Mouse (Mus musculus): ENCODE data around the gene RPS10-NUDT3.
A peak's percentile ranks its signal among the peaks of the same experiment; 100 is the strongest.

Gene RPS10-NUDT3

GRCm38 (mm10) chr17:27634871-27635574 lies at the start of gene RPS10-NUDT3:
Gene RPS10-NUDT3 (minus strand): TSS chr17:27635222.
- DNase-seq (ENCODE audit: low spot score in 2 of 2) = peak; percentile 82 to 86

GRCm38 (mm10) chr17:27678924-27679813 lies 44.1 kb upstream of the RPS10-NUDT3 start:
- DNase-seq (ENCODE audit: low spot score in 2 of 2) = no peak

- DNase-seq (ENCODE audit: low spot score in 2 of 2) = no peak
Observed at GRCm38 (mm10) chr17:27677756-27678155, 42.7 kb upstream of the RPS10-NUDT3 start.

GRCm38 (mm10) chr17:27676270-27676669 lies 41.2 kb upstream of the RPS10-NUDT3 start:
- DNase-seq (ENCODE audit: low spot score in 2 of 2) = no peak

GRCm38 (mm10) chr17:27675453-27675852 lies 40.4 kb upstream of the RPS10-NUDT3 start:
- no peak for DNase-seq (ENCODE audit: low spot score in 2 of 2)

GRCm38 (mm10) chr17:27673945-27674344 lies 38.9 kb upstream of the RPS10-NUDT3 start:
- DNase-seq (ENCODE audit: low spot score in 2 of 2) = no peak

GRCm38 (mm10) chr17:27671720-27672119 lies 36.7 kb upstream of the RPS10-NUDT3 start:
- no peak for DNase-seq (ENCODE audit: low spot score in 2 of 2)

GRCm38 (mm10) chr17:27658767-27659166 lies 23.7 kb upstream of the RPS10-NUDT3 start:
- no peak for DNase-seq (ENCODE audit: low spot score in 2 of 2)

DNA sequence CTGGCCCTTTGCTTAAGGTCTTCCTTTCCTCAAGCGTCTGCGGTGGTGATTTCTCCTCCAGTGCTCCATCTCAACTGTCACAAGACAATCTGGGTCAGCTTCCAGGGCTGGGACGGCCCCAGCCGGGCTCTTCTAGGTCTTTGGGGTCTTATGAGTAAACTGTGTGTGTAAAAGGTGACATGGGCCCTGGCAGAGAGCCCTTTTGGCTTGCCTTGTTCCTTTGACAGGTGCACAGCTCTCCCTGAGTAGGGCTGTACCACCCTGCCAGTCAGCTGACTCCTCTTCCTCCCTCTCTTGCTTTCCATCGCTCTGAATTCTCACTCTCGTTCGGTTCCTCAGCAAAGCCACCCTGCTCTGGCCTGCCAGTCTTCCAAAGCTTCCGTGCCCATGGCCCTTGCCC lies 22.1 kb upstream of the RPS10-NUDT3 start:
- no peak for DNase-seq (ENCODE audit: low spot score in 2 of 2)

DNA sequence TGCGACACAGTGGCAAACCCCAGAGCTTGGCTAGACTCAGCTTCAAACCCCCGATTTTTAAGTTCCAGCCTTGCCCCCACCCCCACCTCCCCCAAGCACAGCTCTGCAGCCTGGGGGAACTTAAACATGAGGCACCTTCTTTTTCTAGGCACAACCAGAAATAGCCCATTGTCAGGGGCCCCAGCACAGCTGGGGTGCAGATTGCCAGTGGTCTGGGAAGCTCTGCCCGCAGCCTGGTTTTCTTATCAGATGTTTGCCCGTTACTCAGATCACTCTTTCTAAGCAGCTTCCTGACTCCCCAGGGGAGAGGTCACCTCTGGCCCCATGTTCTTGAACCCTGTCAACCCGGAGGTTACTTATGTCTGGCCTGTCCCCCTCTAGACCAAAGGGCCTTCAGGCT lies 21.4 kb upstream of the RPS10-NUDT3 start:
- DNase-seq (ENCODE audit: low spot score in 2 of 2) = no peak

DNA sequence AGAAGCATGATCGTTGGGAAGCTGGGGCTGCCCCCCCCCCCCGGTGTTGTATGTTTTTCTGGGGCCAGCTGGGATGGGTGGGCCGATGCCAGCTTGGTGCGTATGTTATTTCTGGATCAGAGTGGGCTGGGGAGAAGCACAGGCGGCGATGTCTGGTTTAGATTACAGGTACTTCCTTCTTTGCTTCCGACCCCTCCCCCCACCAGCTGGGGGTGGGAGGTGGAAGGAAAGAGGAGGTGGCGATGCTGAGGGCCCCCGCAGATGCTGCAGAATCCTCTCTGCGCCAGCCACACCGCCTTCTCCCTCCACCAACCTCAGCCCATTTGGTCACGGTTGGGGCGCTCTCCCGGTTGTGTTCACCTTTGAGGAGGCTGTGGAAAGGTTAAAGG lies 21.0 kb upstream of the RPS10-NUDT3 start:
- DNase-seq (ENCODE audit: low spot score in 2 of 2) = peak; percentile 81 to 82

- DNase-seq (ENCODE audit: low spot score in 2 of 2) = peak; percentile 71 to 82
Observed at GRCm38 (mm10) chr17:27655089-27656010, 20.3 kb upstream of the RPS10-NUDT3 start, which contains the start of gene Pacsin1. Gene Pacsin1 (plus strand): TSS chr17:27655509.

GRCm38 (mm10) chr17:27653253-27653959 lies 18.4 kb upstream of the RPS10-NUDT3 start:
- DNase-seq (ENCODE audit: low spot score in 2 of 2) = no peak

DNA sequence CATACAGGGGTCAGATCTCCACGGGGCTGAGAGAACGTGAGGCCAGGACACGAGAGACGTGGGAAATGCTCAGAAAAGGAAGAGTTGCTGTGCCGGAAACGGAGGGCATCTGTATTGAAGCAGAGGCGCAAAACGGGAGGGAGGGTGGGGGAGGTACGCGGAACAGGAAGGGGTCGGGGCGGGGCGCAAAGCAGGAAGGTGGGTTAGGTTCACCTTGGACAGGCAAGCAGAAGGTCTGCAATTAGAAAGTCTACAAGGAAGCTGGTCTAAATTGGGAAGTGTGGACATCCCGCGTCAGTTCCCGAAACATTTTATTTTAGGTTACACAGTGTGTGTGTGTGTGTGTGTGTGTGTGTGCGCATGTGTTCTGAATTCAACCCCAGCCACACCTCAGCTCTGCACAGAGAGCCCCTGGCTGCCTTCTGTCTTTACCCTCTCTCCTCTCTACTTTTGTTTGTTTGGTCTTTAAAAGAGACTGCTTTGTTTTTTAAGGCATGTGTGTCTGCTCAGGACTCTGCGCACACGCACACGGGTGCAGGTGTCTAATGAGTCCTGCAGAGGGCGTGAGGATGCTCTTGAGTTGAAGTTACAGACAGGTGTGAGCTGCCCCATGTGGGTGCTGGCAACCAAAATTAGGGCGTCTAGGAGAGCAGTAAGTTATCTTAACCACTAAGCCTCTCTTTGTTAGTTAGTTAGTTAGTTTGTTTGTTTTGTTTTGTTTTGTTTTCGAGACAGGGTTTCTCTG lies 17.2 kb upstream of the RPS10-NUDT3 start:
- DNase-seq (ENCODE audit: low spot score in 2 of 2) = no peak

DNA sequence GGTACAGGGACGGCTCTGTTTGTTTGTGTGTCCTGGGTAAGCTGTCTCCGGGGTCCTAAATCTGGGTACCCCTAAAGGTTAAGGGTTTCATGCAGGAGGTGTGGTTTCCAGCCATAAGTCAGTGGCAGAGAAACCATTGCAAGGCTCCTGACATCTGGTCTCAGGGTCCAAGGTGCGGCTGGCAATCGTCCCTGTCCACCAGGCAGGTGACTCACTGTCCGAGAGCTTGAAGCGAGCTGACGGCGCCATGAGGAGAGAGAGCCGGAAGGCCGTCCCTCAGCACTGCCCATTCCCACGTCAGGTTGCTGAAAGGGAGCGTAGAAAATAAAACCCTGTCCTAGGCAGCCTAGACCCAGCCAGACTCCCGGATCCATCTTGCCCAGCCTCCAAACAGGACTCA lies 15.6 kb upstream of the RPS10-NUDT3 start:
- no peak for DNase-seq (ENCODE audit: low spot score in 2 of 2)

GRCm38 (mm10) chr17:27650160-27650559 lies 15.1 kb upstream of the RPS10-NUDT3 start:
- peak; percentile 65 to 71 for DNase-seq (ENCODE audit: low spot score in 2 of 2)

GRCm38 (mm10) chr17:27645807-27646206 lies 10.8 kb upstream of the RPS10-NUDT3 start:
- no peak for DNase-seq (ENCODE audit: low spot score in 2 of 2)

DNA sequence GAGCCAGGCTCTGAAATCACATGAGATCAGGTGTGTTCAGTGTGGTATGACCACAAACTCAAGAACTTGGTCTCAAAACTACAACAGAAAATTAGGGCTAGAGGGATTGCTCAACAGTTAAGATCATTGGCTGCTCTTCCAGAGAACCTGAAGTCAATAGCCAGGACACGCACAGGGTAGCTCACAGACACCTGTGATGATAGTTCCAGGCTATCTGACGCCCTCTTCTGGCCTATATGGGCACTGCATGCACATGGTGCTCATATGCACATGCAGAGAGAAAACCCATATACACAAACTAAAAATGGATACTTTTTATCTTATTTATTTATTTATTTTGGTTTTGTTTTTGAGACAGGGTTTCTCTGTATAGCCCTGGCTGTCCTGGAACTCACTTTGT lies 9.6 kb upstream of the RPS10-NUDT3 start:
- DNase-seq (ENCODE audit: low spot score in 2 of 2) = no peak

GRCm38 (mm10) chr17:27643756-27644155 lies 8.7 kb upstream of the RPS10-NUDT3 start:
- DNase-seq (ENCODE audit: low spot score in 2 of 2) = no peak

DNA sequence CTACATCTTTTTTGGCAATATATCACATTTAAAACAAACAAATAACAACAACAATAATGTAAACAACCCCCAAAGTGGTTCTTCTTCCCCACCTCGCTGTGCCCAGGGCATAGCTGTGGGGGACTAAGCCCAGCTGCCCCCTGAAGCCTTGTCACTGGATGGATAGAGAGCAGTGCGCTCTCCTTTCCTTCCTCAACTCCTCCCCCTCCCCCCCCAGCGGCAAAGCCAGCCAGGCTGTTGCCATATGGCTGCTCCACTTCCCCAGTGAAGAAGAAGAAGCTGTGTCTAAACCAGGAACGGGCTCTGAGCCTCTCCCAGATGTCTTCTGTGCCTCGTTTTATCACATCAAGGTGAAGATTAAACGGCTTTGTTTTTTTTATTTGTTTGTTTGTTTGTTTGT lies 8.1 kb upstream of the RPS10-NUDT3 start:
- peak in 1 of 2 experiments; percentile 51 for DNase-seq (ENCODE audit: low spot score in 2 of 2)
